Mouse (Mus musculus) G1E (cell line): ENCODE measurements around the gene Ccl17.

Experiments
- CTCF ChIP-seq: IDR thresholded peaks from 2 replicates; pipeline ENCODE4 v1.5.1; 2012; ENCODE audit warnings: low read depth, low read length, inconsistent platforms, mixed read lengths
- GATA1 ChIP-seq: IDR thresholded peaks from 2 replicates; pipeline ENCODE4 v1.6.1; 2012; ENCODE audit warnings: borderline replicate concordance, low read length, inconsistent platforms, mixed read lengths
- GATA2 ChIP-seq: IDR thresholded peaks from 2 replicates; pipeline ENCODE4 v1.6.1; 2012; ENCODE audit warnings: low read depth, low read length, inconsistent platforms, borderline replicate concordance
- POLR2AphosphoS5 ChIP-seq: IDR thresholded peaks from 2 replicates; pipeline ENCODE4 v1.6.1; 2012; ENCODE audit warnings: low read depth, low read length, inconsistent platforms; ENCODE audit not compliant: insufficient replicate concordance
- TAL1 ChIP-seq: conservative IDR thresholded peaks from 2 replicates; pipeline ENCODE4 v1.6.1; 2012; ENCODE audit warnings: low read depth, low read length, inconsistent platforms, mixed read lengths

- TF ChIP-seq TAL1 (no peak), GATA1 (no peak), CTCF (no peak), POLR2AphosphoS5 (no peak), GATA2 (no peak)
Measured at GRCm38 (mm10) chr8:94825170-94825569, 14.9 kb downstream of the Ccl17 start.
